Mouse (Mus musculus) MEL (cell line): ENCODE measurements around the gene Celf2. TPM values are rescaled to one million over a fixed set of nuclear protein-coding genes. Genes with fewer than 3 reads are reported as not detected.

ENCODE experiments used
- DNase-seq: peaks from one replicate; pipeline ENCODE4 v3.0.0; 2011; ENCODE audit warnings: low read depth, low spot score
- H3K27ac ChIP-seq: 2 replicates; pipeline ENCODE4 v1.5.1; 2012; ENCODE audit warnings: low read depth, mild to moderate bottlenecking, control low read depth, low read length, moderate library complexity; ENCODE audit not compliant: control insufficient read depth
- H3K27me3 ChIP-seq, 2 experiments: fragments of 150-350 bp in 1 of 2; sonication (generic) in 1 of 2; 2 replicates each; pipeline ENCODE4 v1.6.1; 2012; ENCODE audit warnings: low read length in 2 of 2, mild to moderate bottlenecking in 2 of 2, improper control_type of control experiment in 1 of 2, moderate library complexity in 1 of 2; ENCODE audit not compliant: insufficient read depth in 2 of 2, control insufficient read depth in 1 of 2
- H3K36me3 ChIP-seq, 2 experiments: 2 replicates each; pipeline ENCODE4 v1.6.1; 2012 to 2014; ENCODE audit warnings: low read length in 2 of 2, improper control_type of control experiment in 1 of 2, inconsistent platforms in 1 of 2, mild to moderate bottlenecking in 1 of 2; ENCODE audit not compliant: insufficient read depth in 2 of 2, control insufficient read depth in 1 of 2
- H3K4me1 ChIP-seq, 2 experiments: fragments of 150-350 bp in 1 of 2; sonication (generic) in 1 of 2; 2 replicates each; pipeline ENCODE4 v1.6.1; 2012; ENCODE audit warnings: low read length in 2 of 2, improper control_type of control experiment in 1 of 2, mild to moderate bottlenecking in 1 of 2; ENCODE audit not compliant: insufficient read depth in 2 of 2, control insufficient read depth in 1 of 2
- H3K4me3 ChIP-seq, 2 experiments: fragments of 150-350 bp in 1 of 2; sonication (generic) in 1 of 2; 2 replicates each; pipeline ENCODE4 v1.5.1; 2012; ENCODE audit warnings: low read depth in 2 of 2, low read length in 2 of 2, mild to moderate bottlenecking in 2 of 2, moderate library complexity in 2 of 2, control low read depth in 1 of 2, improper control_type of control experiment in 1 of 2; ENCODE audit not compliant: control insufficient read depth in 1 of 2, insufficient read depth in 1 of 2
- H3K79me2 ChIP-seq: 2 replicates; pipeline ENCODE4 v1.6.1; 2012; ENCODE audit warnings: mild to moderate bottlenecking, low read length, moderate library complexity; ENCODE audit not compliant: control insufficient read depth, poor library complexity, insufficient read depth
- H3K9ac ChIP-seq: 2 replicates; pipeline ENCODE4 v1.6.1; 2012; ENCODE audit warnings: low read depth, mild to moderate bottlenecking, control low read depth, low read length, moderate library complexity; ENCODE audit not compliant: control insufficient read depth, poor library complexity, severe bottlenecking
- H3K9me3 ChIP-seq: fragments of 150-350 bp; sonication (generic); replicated peaks from 2 replicates; pipeline ENCODE4 v1.6.1; 2012; ENCODE audit warnings: mild to moderate bottlenecking, low read length, improper control_type of control experiment, moderate library complexity; ENCODE audit not compliant: insufficient read depth
- BHLHE40 ChIP-seq: IDR thresholded peaks from 2 replicates; pipeline ENCODE4 v1.6.1; 2012; ENCODE audit warnings: low read depth, mild to moderate bottlenecking, inconsistent platforms, low read length, improper control_type of control experiment, borderline replicate concordance
- CHD1 ChIP-seq: IDR thresholded peaks from 2 replicates; pipeline ENCODE4 v1.6.1; 2012; ENCODE audit warnings: low read depth, mild to moderate bottlenecking, inconsistent platforms, low read length, improper control_type of control experiment
- CHD2 ChIP-seq: IDR thresholded peaks from 2 replicates; pipeline ENCODE4 v1.6.1; 2011; ENCODE audit warnings: low read length, improper control_type of control experiment
- E2F4 ChIP-seq: IDR thresholded peaks from 2 replicates; pipeline ENCODE4 v1.6.1; 2011; ENCODE audit warnings: low read depth, low read length, improper control_type of control experiment, borderline replicate concordance
- EP300 ChIP-seq, 2 experiments: IDR thresholded peaks; 2 replicates each; pipeline ENCODE4 v1.6.1; 2011; ENCODE audit warnings: improper control_type of control experiment in 2 of 2, low read length in 2 of 2, low read depth in 1 of 2, mild to moderate bottlenecking in 1 of 2
- GABPA ChIP-seq: IDR thresholded peaks from 2 replicates; pipeline ENCODE4 v1.6.1; 2012; ENCODE audit warnings: low read depth, mild to moderate bottlenecking, inconsistent platforms, low read length, improper control_type of control experiment, moderate library complexity
- HCFC1 ChIP-seq: IDR thresholded peaks from 2 replicates; pipeline ENCODE4 v1.6.1; 2012; ENCODE audit warnings: low read depth, mild to moderate bottlenecking, inconsistent platforms, low read length, improper control_type of control experiment, moderate library complexity
- KAT2A ChIP-seq: conservative IDR thresholded peaks from 2 replicates; pipeline ENCODE4 v1.6.1; 2012; ENCODE audit warnings: low read depth, low read length, improper control_type of control experiment, inconsistent platforms
- MAZ ChIP-seq: IDR thresholded peaks from 2 replicates; pipeline ENCODE4 v1.6.1; 2012; ENCODE audit warnings: low read depth, mild to moderate bottlenecking, inconsistent platforms, low read length, improper control_type of control experiment
- MXI1 ChIP-seq: IDR thresholded peaks from 2 replicates; pipeline ENCODE4 v1.6.1; 2011; ENCODE audit warnings: mild to moderate bottlenecking, low read depth, low read length, improper control_type of control experiment
- MYB ChIP-seq: IDR thresholded peaks from 2 replicates; pipeline ENCODE4 v1.6.1; 2011; ENCODE audit warnings: mild to moderate bottlenecking, low read depth, low read length, improper control_type of control experiment
- MYC ChIP-seq: IDR thresholded peaks from 2 replicates; pipeline ENCODE4 v1.6.1; 2011; ENCODE audit warnings: low read depth, mild to moderate bottlenecking, low read length, improper control_type of control experiment, moderate library complexity
- NRF1 ChIP-seq: IDR thresholded peaks from 2 replicates; pipeline ENCODE4 v1.6.1; 2014; ENCODE audit warnings: low read depth, mild to moderate bottlenecking, inconsistent platforms, low read length, improper control_type of control experiment, moderate library complexity; ENCODE audit not compliant: poor library complexity, insufficient read depth, severe bottlenecking
- POLR2AphosphoS2 ChIP-seq: IDR thresholded peaks from 2 replicates; pipeline ENCODE4 v1.6.1; 2011; ENCODE audit warnings: low read length, improper control_type of control experiment
- POLR2AphosphoS5 ChIP-seq: IDR thresholded peaks from 2 replicates; pipeline ENCODE4 v1.6.1; 2012; ENCODE audit warnings: low read depth, borderline replicate concordance, mild to moderate bottlenecking, inconsistent platforms, low read length, moderate library complexity, mixed read lengths
- TAL1 ChIP-seq: IDR thresholded peaks from 2 replicates; pipeline ENCODE4 v1.6.1; 2012; ENCODE audit warnings: mild to moderate bottlenecking, inconsistent platforms, low read length, moderate library complexity, mixed read lengths
- TCF12 ChIP-seq: IDR thresholded peaks from 2 replicates; pipeline ENCODE4 v1.6.1; 2014; ENCODE audit warnings: low read depth, mild to moderate bottlenecking, inconsistent platforms, low read length, improper control_type of control experiment, moderate library complexity
- USF2 ChIP-seq, 2 experiments: IDR thresholded peaks; 2 replicates each; pipeline ENCODE4 v1.6.1; 2011 to 2012; ENCODE audit warnings: improper control_type of control experiment in 2 of 2, low read length in 2 of 2, borderline replicate concordance in 1 of 2, inconsistent platforms in 1 of 2, low read depth in 1 of 2, mild to moderate bottlenecking in 1 of 2; ENCODE audit not compliant: insufficient read depth in 1 of 2
- ZMIZ1 ChIP-seq: IDR thresholded peaks from 2 replicates; pipeline ENCODE4 v1.6.1; 2012; ENCODE audit warnings: low read depth, mild to moderate bottlenecking, inconsistent platforms, low read length, improper control_type of control experiment, moderate library complexity
- polyA plus RNA-seq, 2 experiments: library from polyadenylated mRNA; stranded (reverse) in 1 of 2; unstranded in 1 of 2; fragments of >175 nt in 1 of 2; fragments of >200 nt in 1 of 2; gene quantifications; 2 replicates each; pipeline versions ENCODE4 v1.2.1 to v1.2.4; 2012; ENCODE audit warnings: low replicate concordance in 2 of 2, low read depth in 1 of 2; ENCODE audit not compliant: insufficient read length in 2 of 2, insufficient read depth in 1 of 2, missing spikeins in 1 of 2
- total RNA-seq: library from RNA; depleted of rRNA; stranded (reverse); fragments of 300-350 nt; gene quantifications from 2 replicates; pipeline ENCODE4 v1.2.3, GENCODE M21; 2012

The Celf2 gene
- total and polyA plus RNA-seq, 3 experiments: 8.9 to 16.7 TPM; not detected in 1

- TF ChIP-seq E2F4 (no peak), ZMIZ1 (no peak), CHD2 (no peak), POLR2AphosphoS5 (no peak), NRF1 (no peak)
- Histone ChIP-seq H3K4me3 (no peak overlapping the region), H3K27me3 (no peaks in the 10 kb centered on the region), H3K9ac (no peak overlapping the region), H3K9me3 (no peaks in the 10 kb centered on the region), H3K27ac (no peak overlapping the region), H3K4me1 (no peaks in the 10 kb centered on the region), H3K79me2 (no peaks in the 10 kb centered on the region), H3K36me3 (no peaks in the 10 kb centered on the region)
- DNase-seq: no peak
Observed at GRCm38 (mm10) chr2:6945638-6946415, 563.5 kb downstream of the Celf2 start.

GRCm38 (mm10) chr2:6943651-6944050 is 565.7 kb downstream of the Celf2 start:
- Histone ChIP-seq H3K36me3 (no peaks in the 10 kb centered on the region), H3K27me3 (no peaks in the 10 kb centered on the region), H3K4me3 (no peak overlapping the region), H3K9ac (no peak overlapping the region), H3K79me2 (no peaks in the 10 kb centered on the region), H3K9me3 (no peaks in the 10 kb centered on the region), H3K4me1 (no peaks in the 10 kb centered on the region), H3K27ac (no peak overlapping the region)
- TF ChIP-seq MYB: no peak
- no peak for TF ChIP-seq MXI1
- TF ChIP-seq EP300 (IDR thresholded peaks at IDR 0.05; ENCODE audit: low read depth in 1 of 2, low read length in 2 of 2): no peak
- no peak for TF ChIP-seq KAT2A
- no peak for TF ChIP-seq CHD1
- TF ChIP-seq MYC: no peak
- no peak for TF ChIP-seq POLR2AphosphoS2
- no peak for TF ChIP-seq BHLHE40
- TF ChIP-seq GABPA: no peak
- no peak for TF ChIP-seq USF2 (IDR thresholded peaks at IDR 0.05; ENCODE audit: borderline replicate concordance in 1 of 2, insufficient read depth in 1 of 2, low read depth in 1 of 2, low read length in 2 of 2)
- TF ChIP-seq TCF12: no peak
- no peak for TF ChIP-seq TAL1
- TF ChIP-seq MAZ: no peak
- no peak for TF ChIP-seq HCFC1
- no peak for DNase-seq
